Mouse (Mus musculus): ENCODE measurements around the gene Gm11562. TPM values are rescaled to one million over a fixed set of nuclear protein-coding genes. Genes with fewer than 3 reads are reported as not detected.
"Not testable (repeated sequence)": the region's sequence is repeated elsewhere in the genome, so short reads cannot be mapped to it uniquely, and the experiment has no call there.

Gene Gm11562
- polyA plus RNA-seq, 1 experiment from 2014 or later: not detected

- ATAC-seq; H3K9me3 ChIP-seq (replicated peaks; ENCODE audit: control insufficient read depth, low read length); H3K27ac ChIP-seq (ENCODE audit: low read depth, low read length); H3K9ac ChIP-seq (ENCODE audit: low read length); H3K4me3 ChIP-seq (ENCODE audit: low read depth, low read length); H3K4me2 ChIP-seq (ENCODE audit: low read length); H3K36me3 ChIP-seq (ENCODE audit: control insufficient read depth, insufficient read depth, low read length); H3K4me1 ChIP-seq (ENCODE audit: control insufficient read depth, insufficient read depth, low read length); H3K27me3 ChIP-seq (replicated peaks; ENCODE audit: control insufficient read depth, insufficient read depth, low read length); DNase-seq (ENCODE audit: low spot score): not testable (repeated sequence)
- 80% methylated on average over 9 of the region's 9 CpGs for WGBS
These were observed 23.5 kb upstream of the Gm11562 start, which contains the start of gene Krtap4-7 for GRCm38 (mm10) chr11:99643635-99644139. Gene Krtap4-7, minus strand, starts transcription at chr11:99644089.

- Histone ChIP-seq H3K27ac (ENCODE audit: low read depth, low read length) (no peak overlapping the region), H3K4me1 (ENCODE audit: control insufficient read depth, insufficient read depth, low read length) (no peaks in the 10 kb centered on the region), H3K9me3 (replicated peaks; ENCODE audit: control insufficient read depth, low read length) (no peaks in the 10 kb centered on the region), H3K4me3 (ENCODE audit: low read depth, low read length) (no peak overlapping the region), H3K4me2 (ENCODE audit: low read length) (no peak overlapping the region), H3K36me3 (ENCODE audit: control insufficient read depth, insufficient read depth, low read length) (no peaks in the 10 kb centered on the region), H3K27me3 (replicated peaks; ENCODE audit: control insufficient read depth, insufficient read depth, low read length) (no peaks in the 10 kb centered on the region), H3K9ac (ENCODE audit: low read length) (no peak overlapping the region)
- DNase-seq (ENCODE audit: low spot score): no peak
- 53% methylated on average over 1 of the region's 1 CpGs for WGBS
- ATAC-seq: no peak
These were observed 20.7 kb upstream of the Gm11562 start for GRCm38 (mm10) chr11:99640926-99641325.

- 50% methylated on average over 1 of the region's 1 CpGs for WGBS
- H3K27me3 ChIP-seq (replicated peaks; ENCODE audit: control insufficient read depth, insufficient read depth, low read length): no peaks in the 10 kb centered on the region
- no peak overlapping the region for H3K9ac ChIP-seq (ENCODE audit: low read length)
- H3K27ac ChIP-seq (ENCODE audit: low read depth, low read length): no peak overlapping the region
- H3K4me2 ChIP-seq (ENCODE audit: low read length): no peak overlapping the region
- no peaks in the 10 kb centered on the region for H3K9me3 ChIP-seq (replicated peaks; ENCODE audit: control insufficient read depth, low read length)
- H3K4me1 ChIP-seq (ENCODE audit: control insufficient read depth, insufficient read depth, low read length): no peaks in the 10 kb centered on the region
- no peak overlapping the region for H3K4me3 ChIP-seq (ENCODE audit: low read depth, low read length)
- DNase-seq (ENCODE audit: low spot score) (peak; percentile 19), ATAC-seq (no peak)
- no peaks in the 10 kb centered on the region for H3K36me3 ChIP-seq (ENCODE audit: control insufficient read depth, insufficient read depth, low read length)
These were observed 16.9 kb upstream of the Gm11562 start for GRCm38 (mm10) chr11:99637086-99637485.

- no peak within 1 kb of the TSS for H3K4me3 ChIP-seq (ENCODE audit: low read depth, low read length)
- no peaks in the 10 kb centered on the region for H3K36me3 ChIP-seq (ENCODE audit: control insufficient read depth, insufficient read depth, low read length)
- 42% methylated on average over 8 of the region's 8 CpGs for WGBS
- no peak within 1 kb of the TSS for H3K27ac ChIP-seq (ENCODE audit: low read depth, low read length)
- H3K4me2 ChIP-seq (ENCODE audit: low read length): no peak within 1 kb of the TSS
- H3K9ac ChIP-seq (ENCODE audit: low read length): no peak within 1 kb of the TSS
- H3K9me3 ChIP-seq (replicated peaks; ENCODE audit: control insufficient read depth, low read length): no peaks in the 10 kb centered on the region
- ATAC-seq (no peak), DNase-seq (ENCODE audit: low spot score) (no peak)
- H3K4me1 ChIP-seq (ENCODE audit: control insufficient read depth, insufficient read depth, low read length): no peaks in the 10 kb centered on the region
- no peaks in the 10 kb centered on the region for H3K27me3 ChIP-seq (replicated peaks; ENCODE audit: control insufficient read depth, insufficient read depth, low read length)
These were observed 14.5 kb upstream of the Gm11562 start, which contains the start of gene Krtap4-2 for GRCm38 (mm10) chr11:99634653-99635134. Gene Krtap4-2, minus strand, starts transcription at chr11:99635084.

GRCm38 (mm10) chr11:99633293-99633692, 13.1 kb upstream of the Gm11562 start:
- H3K9ac ChIP-seq (ENCODE audit: low read length): no peak overlapping the region
- H3K9me3 ChIP-seq (replicated peaks; ENCODE audit: control insufficient read depth, low read length): no peaks in the 10 kb centered on the region
- WGBS: 78% methylated on average over 2 of the region's 2 CpGs
- no peaks in the 10 kb centered on the region for H3K4me1 ChIP-seq (ENCODE audit: control insufficient read depth, insufficient read depth, low read length)
- DNase-seq (ENCODE audit: low spot score): no peak
- no peak overlapping the region for H3K4me3 ChIP-seq (ENCODE audit: low read depth, low read length)
- ATAC-seq: no peak
- no peak overlapping the region for H3K27ac ChIP-seq (ENCODE audit: low read depth, low read length)
- no peaks in the 10 kb centered on the region for H3K27me3 ChIP-seq (replicated peaks; ENCODE audit: control insufficient read depth, insufficient read depth, low read length)
- no peaks in the 10 kb centered on the region for H3K36me3 ChIP-seq (ENCODE audit: control insufficient read depth, insufficient read depth, low read length)
- H3K4me2 ChIP-seq (ENCODE audit: low read length): no peak overlapping the region

GRCm38 (mm10) chr11:99630890-99631289, 10.7 kb upstream of the Gm11562 start:
- no peaks in the 10 kb centered on the region for H3K4me1 ChIP-seq (ENCODE audit: control insufficient read depth, insufficient read depth, low read length)
- no peaks in the 10 kb centered on the region for H3K36me3 ChIP-seq (ENCODE audit: control insufficient read depth, insufficient read depth, low read length)
- H3K9me3 ChIP-seq (replicated peaks; ENCODE audit: control insufficient read depth, low read length): no peaks in the 10 kb centered on the region
- WGBS: 73% methylated on average over 3 of the region's 3 CpGs
- DNase-seq (ENCODE audit: low spot score) (no peak), ATAC-seq (no peak)
- no peak overlapping the region for H3K27ac ChIP-seq (ENCODE audit: low read depth, low read length)
- no peaks in the 10 kb centered on the region for H3K27me3 ChIP-seq (replicated peaks; ENCODE audit: control insufficient read depth, insufficient read depth, low read length)
- H3K4me2 ChIP-seq (ENCODE audit: low read length): no peak overlapping the region
- no peak overlapping the region for H3K4me3 ChIP-seq (ENCODE audit: low read depth, low read length)
- H3K9ac ChIP-seq (ENCODE audit: low read length): no peak overlapping the region

- no peak for ATAC-seq
These were observed 7.9 kb upstream of the Gm11562 start, which contains the start of gene Krtap4-1 for GRCm38 (mm10) chr11:99628138-99628537. Gene Krtap4-1, minus strand, starts transcription at chr11:99628238.

GRCm38 (mm10) chr11:99614796-99615363, 5.4 kb downstream of the Gm11562 start, which contains the start of gene Krtap2-4:
Gene Krtap2-4, minus strand, starts transcription at chr11:99614846.
- Histone ChIP-seq H3K4me2 (ENCODE audit: low read length) (no peak within 1 kb of the TSS), H3K9me3 (replicated peaks; ENCODE audit: control insufficient read depth, low read length) (no peaks in the 10 kb centered on the region), H3K27me3 (replicated peaks; ENCODE audit: control insufficient read depth, insufficient read depth, low read length) (no peaks in the 10 kb centered on the region), H3K36me3 (ENCODE audit: control insufficient read depth, insufficient read depth, low read length) (no peaks in the 10 kb centered on the region), H3K4me1 (ENCODE audit: control insufficient read depth, insufficient read depth, low read length) (no peaks in the 10 kb centered on the region), H3K9ac (ENCODE audit: low read length) (no peak within 1 kb of the TSS), H3K4me3 (ENCODE audit: low read depth, low read length) (no peak within 1 kb of the TSS), H3K27ac (ENCODE audit: low read depth, low read length) (no peak within 1 kb of the TSS)
- ATAC-seq (no peak), DNase-seq (ENCODE audit: low spot score) (no peak)
- WGBS: 66% methylated on average over 3 of the region's 3 CpGs

More at GRCm38 (mm10) chr11:99628138-99628537, 7.9 kb upstream of the Gm11562 start, which contains the start of gene Krtap4-1:
- Histone ChIP-seq H3K4me3 (ENCODE audit: low read depth, low read length) (no peak within 1 kb of the TSS), H3K4me2 (ENCODE audit: low read length) (no peak within 1 kb of the TSS), H3K4me1 (ENCODE audit: control insufficient read depth, insufficient read depth, low read length) (no peaks in the 10 kb centered on the region), H3K27me3 (replicated peaks; ENCODE audit: control insufficient read depth, insufficient read depth, low read length) (no peaks in the 10 kb centered on the region), H3K36me3 (ENCODE audit: control insufficient read depth, insufficient read depth, low read length) (no peaks in the 10 kb centered on the region), H3K9me3 (replicated peaks; ENCODE audit: control insufficient read depth, low read length) (no peaks in the 10 kb centered on the region), H3K9ac (ENCODE audit: low read length) (no peak within 1 kb of the TSS), H3K27ac (ENCODE audit: low read depth, low read length) (no peak within 1 kb of the TSS)
- no peak for DNase-seq (ENCODE audit: low spot score)
- WGBS: 73% methylated on average over 4 of the region's 4 CpGs

GRCm38 (mm10) chr11:99610089-99610488, 10.1 kb downstream of the Gm11562 start, which contains the start of gene Gm11937:
Gene Gm11937, minus strand, starts transcription at chr11:99610189.
- H3K4me1 ChIP-seq (ENCODE audit: control insufficient read depth, insufficient read depth, low read length); H3K9ac ChIP-seq (ENCODE audit: low read length); H3K4me3 ChIP-seq (ENCODE audit: low read depth, low read length); DNase-seq (ENCODE audit: low spot score); ATAC-seq; H3K9me3 ChIP-seq (replicated peaks; ENCODE audit: control insufficient read depth, low read length); H3K27ac ChIP-seq (ENCODE audit: low read depth, low read length); H3K27me3 ChIP-seq (replicated peaks; ENCODE audit: control insufficient read depth, insufficient read depth, low read length); H3K4me2 ChIP-seq (ENCODE audit: low read length); H3K36me3 ChIP-seq (ENCODE audit: control insufficient read depth, insufficient read depth, low read length): not testable (repeated sequence)
- 71% methylated on average over 1 of the region's 2 CpGs for WGBS
